Mouse (Mus musculus) left cerebral cortex, postnatal 4 days (tissue): ENCODE measurements at regions not wholly inside any gene's neighbourhood (a gene's known extent, or its start where the extent isn't known, plus 50 kb on each side); places are given as distances from the start of the nearest gene placed in this dataset.

Source experiments
- DNase-seq: peaks from one replicate; pipeline ENCODE4 v3.0.0-alpha.2; 2022
- intact Hi-C: fragments of 180-260 bp; cut with DNase I; formaldehyde crosslinking; loops from one replicate; pipeline ENCODE4 v1.15.1; 2025

GRCm38 (mm10) chr4:125439856-125440255, 50.6 kb upstream of the Grik3 start:
- intact Hi-C loops = no loop called here
- DNase-seq = no peak

DNA sequence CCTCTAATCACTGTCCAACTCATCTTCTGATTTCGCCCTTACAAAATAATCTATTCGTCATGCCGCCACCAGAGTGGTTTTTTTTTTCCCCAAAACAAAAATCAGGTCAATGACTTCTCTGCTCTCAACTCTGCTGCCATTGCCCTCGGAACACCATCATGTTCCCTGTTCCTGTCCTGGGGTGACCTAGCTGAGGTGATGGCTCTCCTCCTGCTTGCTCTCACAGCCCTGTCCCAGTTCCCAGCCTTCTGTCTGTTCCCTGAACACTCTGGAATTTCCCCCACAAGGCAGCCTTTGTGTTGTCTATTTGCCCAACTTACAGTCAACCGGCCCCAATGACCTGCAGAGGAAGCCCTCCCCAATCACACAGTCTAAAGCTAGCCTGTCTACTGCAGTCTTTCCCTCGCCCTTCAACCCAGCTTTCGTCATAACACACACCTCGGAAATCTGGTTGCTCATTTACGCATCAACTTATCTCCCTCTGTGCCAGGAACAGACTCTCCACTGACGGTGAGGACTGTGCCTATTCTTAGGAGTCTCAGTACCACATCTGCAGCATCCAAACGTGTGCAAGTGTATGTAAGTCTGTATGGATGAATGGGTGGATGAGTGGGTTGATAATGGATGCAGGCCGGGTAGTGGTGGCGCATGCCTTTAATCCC, 53.2 kb upstream of the Grik3 start:
- no peak for DNase-seq
- intact Hi-C loops = no loop called here

DNA sequence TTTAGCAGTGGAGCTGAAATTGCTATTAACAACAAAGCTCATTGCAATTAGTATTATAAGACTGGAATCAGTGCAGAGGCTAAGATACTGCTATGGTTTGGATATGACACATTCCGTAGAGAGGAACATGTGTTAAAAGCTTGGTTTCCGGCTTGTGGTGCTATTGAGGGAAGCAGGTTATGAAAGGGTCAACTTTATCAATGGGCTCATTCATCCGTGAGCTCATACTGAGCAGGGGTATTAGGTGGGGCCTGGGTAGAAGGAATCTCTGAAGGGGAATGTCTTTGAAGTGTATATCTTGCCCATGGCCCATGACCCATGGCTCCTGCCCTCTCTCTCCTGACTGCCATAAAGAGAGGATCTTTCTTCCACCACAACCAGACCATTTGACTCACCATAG, 57.0 kb upstream of the Grik3 start:
- intact Hi-C loops = no loop called here
- no peak for DNase-seq

GRCm38 (mm10) chr4:125431648-125432047, 58.9 kb upstream of the Grik3 start:
- DNase-seq = no peak
- intact Hi-C loops = no loop called here

DNA sequence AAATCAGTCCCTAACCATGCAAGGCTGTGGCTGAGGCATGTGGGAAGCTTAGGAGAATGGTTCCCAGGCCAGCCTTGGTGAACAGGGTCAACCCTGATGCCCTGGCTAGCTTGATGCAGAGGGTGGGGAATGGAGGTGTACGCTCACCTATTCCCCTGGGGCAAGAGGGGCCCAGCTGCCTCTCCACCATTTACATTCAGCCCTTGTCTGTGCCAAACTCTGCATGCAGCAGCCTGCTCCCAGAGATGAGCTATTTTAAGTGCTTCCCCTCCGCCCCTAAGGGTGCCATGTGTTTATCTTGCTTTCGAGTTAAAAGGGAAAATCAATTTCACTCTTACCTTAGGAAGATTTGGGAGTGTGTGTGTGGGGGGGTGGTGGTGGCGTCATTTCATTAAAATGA, 59.7 kb upstream of the Grik3 start:
- DNase-seq = no peak
- intact Hi-C loops = no loop called here

DNA sequence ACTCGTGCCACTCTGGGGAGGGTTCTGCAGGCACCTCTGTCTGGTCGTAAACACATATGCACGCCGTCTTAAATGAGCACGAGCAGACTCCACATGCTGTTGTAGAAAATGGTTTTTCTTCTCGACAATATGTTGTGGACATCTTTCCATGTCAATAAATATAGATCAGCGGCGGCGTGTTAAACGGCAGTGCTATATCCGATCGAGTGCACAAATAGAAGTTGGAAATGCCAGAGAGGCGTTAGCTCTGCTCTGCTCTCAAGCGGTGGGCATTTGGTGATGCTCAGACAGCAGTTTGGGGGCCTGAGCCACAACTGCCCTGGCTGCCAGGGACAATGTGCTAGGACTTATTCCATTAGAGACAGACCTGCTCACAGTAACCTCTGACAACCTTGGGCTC, 61.8 kb upstream of the Grik3 start:
- intact Hi-C loops = no loop called here
- no peak for DNase-seq

- intact Hi-C loops = no loop called here
- no peak for DNase-seq
These were observed 69.8 kb upstream of the Grik3 start for GRCm38 (mm10) chr4:125420561-125421241.

- intact Hi-C loops = no loop called here
- peak; percentile 49 for DNase-seq
These were observed 70.8 kb upstream of the Grik3 start for GRCm38 (mm10) chr4:125419491-125420255.

DNA sequence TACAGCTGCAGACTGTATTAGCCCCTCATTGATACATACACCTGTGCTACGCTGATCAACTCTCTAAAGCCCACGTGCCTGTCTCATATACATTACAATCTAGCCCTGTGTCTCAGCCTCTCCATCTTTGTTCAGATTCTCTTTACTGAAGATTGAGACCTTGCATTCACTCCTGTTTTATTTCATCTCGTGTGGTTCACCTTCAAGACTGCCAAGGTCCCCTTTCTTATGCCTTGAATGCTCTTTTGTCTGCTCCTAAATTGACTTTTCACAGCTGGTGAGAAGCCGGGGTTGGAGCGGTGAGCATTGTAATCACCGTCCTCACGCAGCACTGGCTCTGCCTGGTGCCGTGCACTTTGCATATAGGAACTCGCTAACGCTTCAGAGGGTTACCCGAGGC, 75.2 kb upstream of the Grik3 start:
- intact Hi-C loops = no loop called here

DNA sequence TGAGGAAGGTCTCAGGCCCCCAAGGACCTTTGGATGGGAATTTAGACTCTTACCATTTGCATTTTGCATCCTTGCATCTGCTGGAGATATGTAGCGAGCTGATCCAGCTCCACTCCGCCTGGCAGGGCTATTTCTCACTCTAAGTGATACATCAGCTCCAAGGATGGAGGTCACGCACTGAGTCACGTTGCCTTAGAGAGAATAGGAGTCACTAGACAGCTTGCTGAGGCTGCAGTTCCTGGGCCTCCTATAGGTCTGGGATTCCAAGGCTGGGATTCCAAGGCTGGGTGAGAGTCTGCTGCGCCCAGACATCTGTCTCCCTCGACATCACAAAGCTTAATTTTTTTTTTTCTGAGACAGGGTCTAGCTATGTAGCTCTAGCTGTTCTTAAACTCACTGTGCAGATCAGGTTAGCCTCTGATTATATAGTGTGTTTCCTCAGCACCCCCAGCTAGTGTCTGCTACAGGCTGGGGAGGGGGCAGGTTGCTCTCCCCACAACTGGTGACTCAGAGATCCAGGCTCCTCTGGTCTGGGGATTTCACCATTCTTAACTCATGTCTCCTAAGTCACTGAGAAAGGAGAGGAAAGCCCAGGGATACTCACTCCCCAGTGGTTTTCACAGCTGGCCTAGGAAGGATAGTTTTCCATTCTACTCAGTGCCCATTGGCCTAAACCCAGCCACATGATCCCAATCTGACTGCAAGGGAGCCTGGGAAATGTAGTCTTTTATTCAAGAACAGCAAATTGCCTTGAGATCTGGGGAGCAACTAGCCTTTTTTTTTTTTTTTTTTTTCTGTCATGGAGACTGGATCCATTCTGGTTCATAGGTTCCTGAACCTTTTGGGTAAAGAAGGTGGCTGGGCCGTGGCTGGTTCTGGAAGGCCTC, 76.4 kb upstream of the Grik3 start:
- intact Hi-C loops = no loop called here
- DNase-seq = no peak

More for the DNA sequence above, 75.2 kb upstream of the Grik3 start:
- DNase-seq = no peak

- DNase-seq = no peak
- intact Hi-C loops = no loop called here
These were observed 79.6 kb upstream of the Grik3 start for GRCm38 (mm10) chr4:125410736-125411441.

- intact Hi-C loops = no loop called here
- DNase-seq = peak; percentile 70
These were observed 91.0 kb upstream of the Grik3 start for GRCm38 (mm10) chr4:125399376-125400112.

DNA sequence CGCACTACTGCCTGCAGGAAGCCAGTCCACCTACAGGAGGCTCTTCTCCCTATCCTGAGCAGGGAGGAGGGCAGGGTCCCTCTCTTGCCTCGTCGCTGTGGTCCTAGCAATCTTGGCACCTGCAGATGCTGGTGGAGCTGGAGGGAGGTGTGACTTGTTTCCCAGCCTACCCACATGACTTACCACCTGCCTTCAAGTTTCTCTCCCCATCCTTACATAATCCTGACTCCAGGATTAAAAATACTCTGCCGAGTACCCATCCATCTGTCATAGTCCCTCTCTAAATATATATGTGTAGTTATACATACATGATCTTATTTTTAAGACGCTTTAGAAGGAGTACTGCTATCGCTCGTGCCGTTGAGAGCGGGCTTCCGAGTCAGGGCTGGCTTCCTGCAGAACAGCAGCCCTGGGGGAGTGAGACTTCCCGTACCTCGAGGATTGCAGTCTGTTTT, 93.5 kb upstream of the Grik3 start:
- no peak for DNase-seq
- intact Hi-C loops = no loop called here

DNA sequence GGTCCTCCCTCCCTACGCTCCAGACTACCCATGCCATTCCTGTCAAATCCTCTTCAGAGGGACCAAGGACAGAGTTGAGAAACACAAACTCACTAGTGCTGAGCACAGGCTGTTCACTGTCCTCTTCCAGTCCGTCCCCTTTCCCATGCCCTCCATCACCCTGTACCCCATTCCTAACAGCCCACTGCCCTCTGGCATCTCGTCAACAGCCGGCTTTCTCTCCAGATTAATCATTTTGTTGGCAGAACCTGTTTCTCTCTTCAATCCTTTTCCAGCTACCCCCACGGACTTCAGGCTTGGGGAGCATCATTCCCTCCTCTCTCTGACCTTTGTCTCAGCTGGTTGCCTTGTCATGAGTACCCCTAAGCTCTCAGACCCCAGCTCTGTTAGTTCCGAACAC, 99.2 kb upstream of the Grik3 start:
- intact Hi-C loops = no loop called here
- no peak for DNase-seq

DNA sequence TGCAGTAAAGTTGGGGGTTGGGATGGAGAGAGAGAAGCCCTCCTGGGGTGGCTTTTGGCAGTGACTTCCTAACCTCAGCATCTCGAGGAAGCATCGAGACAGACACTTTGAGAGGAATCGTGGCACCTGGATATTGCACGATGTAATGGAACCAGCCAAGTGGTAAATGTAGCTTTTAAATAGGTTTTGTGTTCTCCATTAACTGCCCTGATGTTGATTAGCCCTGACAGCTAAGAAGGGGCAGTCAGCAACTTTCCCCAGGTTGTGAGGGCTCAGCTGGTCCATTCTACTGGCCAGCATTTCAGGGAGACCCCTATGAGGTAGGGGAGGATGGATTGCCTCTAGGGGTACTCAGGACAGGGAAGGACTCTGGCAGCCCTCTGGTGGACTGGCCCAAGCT, 104.7 kb upstream of the Grik3 start:
- DNase-seq = no peak
- intact Hi-C loops = no loop called here

GRCm38 (mm10) chr4:125364011-125364410, 126.5 kb upstream of the Grik3 start:
- DNase-seq = peak; percentile 21
- intact Hi-C loops = no loop called here

GRCm38 (mm10) chr4:125361611-125362520, 128.6 kb upstream of the Grik3 start:
- DNase-seq = no peak
- intact Hi-C loops = no loop called here

DNA sequence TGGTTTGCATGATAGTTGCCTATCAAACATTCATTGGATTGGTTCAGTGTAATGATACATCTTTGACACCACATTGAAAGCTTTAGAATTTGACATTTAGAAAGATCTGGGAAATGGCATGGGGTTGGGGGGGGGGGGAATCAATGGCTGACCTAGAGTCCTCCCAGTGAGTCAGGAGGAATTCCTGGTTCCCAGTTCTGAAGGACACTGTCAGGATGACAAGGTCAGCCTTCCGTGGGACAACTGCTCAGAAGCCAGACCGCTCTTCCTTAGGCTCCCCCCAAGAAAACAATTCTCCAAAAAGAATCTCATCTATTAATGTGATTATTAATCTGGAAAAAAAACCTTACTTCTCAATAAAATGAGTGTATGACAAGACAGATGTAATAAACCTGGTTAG, 132.1 kb upstream of the Grik3 start:
- no peak for DNase-seq
- intact Hi-C loops = no loop called here

DNA sequence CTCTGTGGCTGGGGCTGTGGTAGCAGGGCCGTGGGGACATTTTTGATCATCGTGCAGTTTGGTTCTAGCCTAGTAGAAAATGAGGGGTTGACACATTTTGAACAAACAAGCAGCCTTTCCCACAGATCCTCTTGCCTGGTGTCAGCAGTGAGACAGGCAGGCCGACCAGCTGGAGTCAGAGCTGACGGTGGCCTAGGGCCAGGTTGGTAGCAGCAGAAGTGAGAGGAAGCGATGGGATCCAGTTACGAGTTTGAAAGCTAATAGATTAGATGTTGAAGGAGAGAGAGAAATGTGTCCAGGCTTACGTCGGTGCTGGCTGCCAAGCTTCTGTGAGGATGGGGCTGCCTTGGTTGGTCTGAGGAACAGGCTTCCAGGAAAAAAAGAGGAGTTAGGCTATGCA, 134.1 kb upstream of the Grik3 start:
- intact Hi-C loops = no loop called here
- peak; percentile 78 for DNase-seq
